Mouse (Mus musculus): ENCODE results near the gene Trim47.

Gene Trim47

GRCm38 (mm10) chr11:116061641-116062415, 65.2 kb downstream of the Trim47 start:
- no peak for DNase-seq (ENCODE audit: low spot score)

GRCm38 (mm10) chr11:116060596-116060995, 66.4 kb downstream of the Trim47 start:
- DNase-seq (ENCODE audit: low spot score), result no peak

GRCm38 (mm10) chr11:116059691-116060025, 67.4 kb downstream of the Trim47 start:
- no peak for DNase-seq (ENCODE audit: low spot score)

- DNase-seq (ENCODE audit: low spot score), result no peak
Observed at GRCm38 (mm10) chr11:116058868-116059690, 67.9 kb downstream of the Trim47 start.

GRCm38 (mm10) chr11:116058022-116058614, 68.9 kb downstream of the Trim47 start:
- no peak for DNase-seq (ENCODE audit: low spot score)

- DNase-seq (ENCODE audit: low spot score), result no peak
Observed at GRCm38 (mm10) chr11:116057237-116057881, 69.7 kb downstream of the Trim47 start.

GRCm38 (mm10) chr11:116055873-116056272, 71.1 kb downstream of the Trim47 start:
- DNase-seq (ENCODE audit: low spot score), result no peak

Data from layer of hippocampus, adult 9-10 months (tissue).